Mouse (Mus musculus) kidney, adult 2 months (tissue): ENCODE results near the gene Fbxl20.

Experiments used
- CTCF ChIP-seq: fragments of 200-500 bp; conservative IDR thresholded peaks from 2 replicates; pipeline ENCODE4 v1.5.1; 2011; ENCODE audit warnings: low read depth, mild to moderate bottlenecking, control low read depth, low read length, moderate library complexity, mixed read lengths; ENCODE audit not compliant: insufficient read depth, insufficient read length
- POLR2A ChIP-seq: fragments of 200-500 bp; IDR thresholded peaks from one replicate; pipeline ENCODE4 v1.6.1; 2011; ENCODE audit warnings: low read depth, low read length, control low read depth

GRCm38 (mm10) chr11:98052989-98053834 lies 97.0 kb downstream of the Fbxl20 start, which contains the start of gene Stac2:
- TF ChIP-seq POLR2A (no peak), CTCF (no peak)
